Mouse (Mus musculus): Measurements from ENCODE around the gene Zfp282. TPM values are rescaled to one million over a fixed set of nuclear protein-coding genes. Genes with fewer than 3 reads are reported as not detected.
A peak's percentile ranks its signal among the peaks of the same experiment; 100 is the strongest.

Zfp282 gene
- polyA plus RNA-seq, 1 experiment from 2014 or later: 17.8 TPM

- Histone ChIP-seq H3K4me3 (ENCODE audit: low read length) (no peak overlapping the region), H3K4me1 (ENCODE audit: insufficient read depth, low read length) (peaks cover 13% of the 10 kb centered on the region), H3K9ac (replicated peaks; ENCODE audit: low read length) (no peak overlapping the region), H3K27me3 (ENCODE audit: insufficient read depth, low read length) (no peaks in the 10 kb centered on the region), H3K27ac (ENCODE audit: low read length) (no peak overlapping the region), H3K36me3 (ENCODE audit: insufficient read depth, low read length) (no peaks in the 10 kb centered on the region), H3K9me3 (ENCODE audit: low read length) (no peaks in the 10 kb centered on the region), H3K4me2 (replicated peaks; ENCODE audit: low read depth, low read length) (no peak overlapping the region)
- 76% methylated on average over 5 of the region's 5 CpGs for WGBS
- ATAC-seq (ENCODE audit: low FRiP score, low TSS enrichment): no peak
These were observed 40.0 kb downstream of the Zfp282 start for GRCm38 (mm10) chr6:47917051-47917450.

GRCm38 (mm10) chr6:47918768-47919274 lies 41.8 kb downstream of the Zfp282 start:
- ATAC-seq (ENCODE audit: low FRiP score, low TSS enrichment): no peak
- no peaks in the 10 kb centered on the region for H3K27me3 ChIP-seq (ENCODE audit: insufficient read depth, low read length)
- H3K4me3 ChIP-seq (ENCODE audit: low read length): no peak overlapping the region
- no peak overlapping the region for H3K9ac ChIP-seq (replicated peaks; ENCODE audit: low read length)
- H3K4me2 ChIP-seq (replicated peaks; ENCODE audit: low read depth, low read length): no peak overlapping the region
- H3K4me1 ChIP-seq (ENCODE audit: insufficient read depth, low read length): peaks cover 20% of the 10 kb centered on the region
- H3K27ac ChIP-seq (ENCODE audit: low read length): no peak overlapping the region
- H3K9me3 ChIP-seq (ENCODE audit: low read length): no peaks in the 10 kb centered on the region
- WGBS: 72% methylated on average over 3 of the region's 3 CpGs
- H3K36me3 ChIP-seq (ENCODE audit: insufficient read depth, low read length): no peaks in the 10 kb centered on the region

GRCm38 (mm10) chr6:47919646-47920446 lies 42.8 kb downstream of the Zfp282 start:
- WGBS: 27% methylated on average over 11 of the region's 11 CpGs
- Histone ChIP-seq H3K9ac (replicated peaks; ENCODE audit: low read length) (peak overlapping the region; percentile 86), H3K4me3 (ENCODE audit: low read length) (peak overlapping the region; percentile 75), H3K4me2 (replicated peaks; ENCODE audit: low read depth, low read length) (peak overlapping the region; percentile 87), H3K9me3 (ENCODE audit: low read length) (no peaks in the 10 kb centered on the region), H3K4me1 (ENCODE audit: insufficient read depth, low read length) (peaks cover 20% of the 10 kb centered on the region), H3K27me3 (ENCODE audit: insufficient read depth, low read length) (no peaks in the 10 kb centered on the region), H3K27ac (ENCODE audit: low read length) (peak overlapping the region; percentile 99), H3K36me3 (ENCODE audit: insufficient read depth, low read length) (no peaks in the 10 kb centered on the region)
- ATAC-seq (ENCODE audit: low FRiP score, low TSS enrichment): peak; percentile 7; the same call in 1 of the 2 replicates

GRCm38 (mm10) chr6:47920447-47921340 lies 43.7 kb downstream of the Zfp282 start, which contains the start of gene Zfp212:
Gene Zfp212 (plus strand): TSS chr6:47920476.
- Histone ChIP-seq H3K27ac (ENCODE audit: low read length) (peak within 1 kb of the TSS; percentile 99), H3K4me1 (ENCODE audit: insufficient read depth, low read length) (peaks cover 20% of the 10 kb centered on the region), H3K36me3 (ENCODE audit: insufficient read depth, low read length) (no peaks in the 10 kb centered on the region), H3K9ac (replicated peaks; ENCODE audit: low read length) (peak within 1 kb of the TSS; percentile 86), H3K9me3 (ENCODE audit: low read length) (no peaks in the 10 kb centered on the region), H3K27me3 (ENCODE audit: insufficient read depth, low read length) (no peaks in the 10 kb centered on the region), H3K4me2 (replicated peaks; ENCODE audit: low read depth, low read length) (peak within 1 kb of the TSS; percentile 87), H3K4me3 (ENCODE audit: low read length) (peak within 1 kb of the TSS; percentile 75)
- ATAC-seq (ENCODE audit: low FRiP score, low TSS enrichment): peak; percentile 94
- WGBS: under 1% methylated on average over 65 of the region's 67 CpGs

- 0 out of 2 replicates have a peak, but pooled peaks cover 15% of the 10 kb centered on the region for H3K36me3 ChIP-seq (ENCODE audit: insufficient read depth, low read length)
- H3K4me1 ChIP-seq (ENCODE audit: insufficient read depth, low read length): peaks cover 12% of the 10 kb centered on the region; the same call in 1 of the 2 replicates
- no peaks in the 10 kb centered on the region for H3K9me3 ChIP-seq (ENCODE audit: low read length)
- H3K9ac ChIP-seq (replicated peaks; ENCODE audit: low read length): peak overlapping the region; percentile 85
- no peak for ATAC-seq (ENCODE audit: low FRiP score, low TSS enrichment)
- WGBS: 56% methylated on average over 12 of the region's 12 CpGs
- H3K27me3 ChIP-seq (ENCODE audit: insufficient read depth, low read length): no peaks in the 10 kb centered on the region
- H3K4me2 ChIP-seq (replicated peaks; ENCODE audit: low read depth, low read length): peak overlapping the region; percentile 95
- H3K27ac ChIP-seq (ENCODE audit: low read length): no peak overlapping the region
- H3K4me3 ChIP-seq (ENCODE audit: low read length): peak overlapping the region; percentile 56
These were observed 65.5 kb downstream of the Zfp282 start for GRCm38 (mm10) chr6:47942461-47942860.

- Histone ChIP-seq H3K4me2 (replicated peaks; ENCODE audit: low read depth, low read length) (peak overlapping the region; percentile 95), H3K27ac (ENCODE audit: low read length) (peak overlapping the region; percentile 34; the same call in 1 of the 2 replicates), H3K27me3 (ENCODE audit: insufficient read depth, low read length) (no peaks in the 10 kb centered on the region), H3K36me3 (ENCODE audit: insufficient read depth, low read length) (0 out of 2 replicates have a peak, but pooled peaks cover 15% of the 10 kb centered on the region), H3K4me3 (ENCODE audit: low read length) (peak overlapping the region; percentile 56), H3K9ac (replicated peaks; ENCODE audit: low read length) (peak overlapping the region; percentile 85), H3K9me3 (ENCODE audit: low read length) (no peaks in the 10 kb centered on the region), H3K4me1 (ENCODE audit: insufficient read depth, low read length) (peaks cover 12% of the 10 kb centered on the region; the same call in 1 of the 2 replicates)
- WGBS: 12% methylated on average over 64 of the region's 64 CpGs
- ATAC-seq (ENCODE audit: low FRiP score, low TSS enrichment): peak; percentile 92
These were observed 66.2 kb downstream of the Zfp282 start for GRCm38 (mm10) chr6:47943021-47943691.

GRCm38 (mm10) chr6:47943721-47944120 lies 66.7 kb downstream of the Zfp282 start:
- Histone ChIP-seq H3K4me3 (ENCODE audit: low read length) (peak overlapping the region; percentile 56), H3K4me2 (replicated peaks; ENCODE audit: low read depth, low read length) (peak overlapping the region; percentile 95), H3K9me3 (ENCODE audit: low read length) (no peaks in the 10 kb centered on the region), H3K9ac (replicated peaks; ENCODE audit: low read length) (peak overlapping the region; percentile 85), H3K36me3 (ENCODE audit: insufficient read depth, low read length) (0 out of 2 replicates have a peak, but pooled peaks cover 15% of the 10 kb centered on the region), H3K27me3 (ENCODE audit: insufficient read depth, low read length) (no peaks in the 10 kb centered on the region), H3K4me1 (ENCODE audit: insufficient read depth, low read length) (peaks cover 12% of the 10 kb centered on the region; the same call in 1 of the 2 replicates), H3K27ac (ENCODE audit: low read length) (no peak overlapping the region)
- ATAC-seq (ENCODE audit: low FRiP score, low TSS enrichment): no peak
- 84% methylated on average over 3 of the region's 3 CpGs for WGBS

- WGBS: 87% methylated on average over 4 of the region's 4 CpGs
- peaks cover 11% of the 10 kb centered on the region; the same call in 1 of the 2 replicates for H3K4me1 ChIP-seq (ENCODE audit: insufficient read depth, low read length)
- ATAC-seq (ENCODE audit: low FRiP score, low TSS enrichment): no peak
These were observed 70.4 kb downstream of the Zfp282 start for GRCm38 (mm10) chr6:47947388-47947787.

GRCm38 (mm10) chr6:47953191-47953726 lies 76.3 kb downstream of the Zfp282 start, which contains the start of gene Zfp956:
Gene Zfp956 (plus strand): TSS chr6:47953390.
- peak; percentile 99 for ATAC-seq (ENCODE audit: low FRiP score, low TSS enrichment)
- 0 out of 2 replicates have a peak, but pooled peaks cover 3% of the 10 kb centered on the region for H3K36me3 ChIP-seq (ENCODE audit: insufficient read depth, low read length)
- H3K27ac ChIP-seq (ENCODE audit: low read length): peak within 1 kb of the TSS; percentile 61
- H3K9me3 ChIP-seq (ENCODE audit: low read length): no peaks in the 10 kb centered on the region
- H3K27me3 ChIP-seq (ENCODE audit: insufficient read depth, low read length): no peaks in the 10 kb centered on the region
- 0% methylated on average over 31 of the region's 31 CpGs for WGBS
- peaks cover 11% of the 10 kb centered on the region; the same call in 1 of the 2 replicates for H3K4me1 ChIP-seq (ENCODE audit: insufficient read depth, low read length)
- H3K9ac ChIP-seq (replicated peaks; ENCODE audit: low read length): peak within 1 kb of the TSS; percentile 77
- peak within 1 kb of the TSS; percentile 76 for H3K4me3 ChIP-seq (ENCODE audit: low read length)
- peak within 1 kb of the TSS; percentile 82 for H3K4me2 ChIP-seq (replicated peaks; ENCODE audit: low read depth, low read length)

More at GRCm38 (mm10) chr6:47947388-47947787, 70.4 kb downstream of the Zfp282 start:
- H3K9me3 ChIP-seq (ENCODE audit: low read length): no peaks in the 10 kb centered on the region
- no peak overlapping the region for H3K4me3 ChIP-seq (ENCODE audit: low read length)
- no peaks in the 10 kb centered on the region for H3K27me3 ChIP-seq (ENCODE audit: insufficient read depth, low read length)
- H3K27ac ChIP-seq (ENCODE audit: low read length): no peak overlapping the region
- no peak overlapping the region for H3K4me2 ChIP-seq (replicated peaks; ENCODE audit: low read depth, low read length)
- no peak overlapping the region for H3K9ac ChIP-seq (replicated peaks; ENCODE audit: low read length)
- 0 out of 2 replicates have a peak, but pooled peaks cover 15% of the 10 kb centered on the region for H3K36me3 ChIP-seq (ENCODE audit: insufficient read depth, low read length)
